Mouse (Mus musculus) left cerebral cortex, postnatal 4 days (tissue): Measurements from ENCODE around the gene Six1. TPM values are rescaled to one million over a fixed set of nuclear protein-coding genes. Genes with fewer than 3 reads are reported as not detected.
"Not testable (repeated sequence)": the region's sequence is repeated elsewhere in the genome, so short reads cannot be mapped to it uniquely, and the experiment has no call there.

Source experiments
- DNase-seq: peaks from one replicate; pipeline ENCODE4 v3.0.0-alpha.2; 2022
- intact Hi-C: fragments of 180-260 bp; cut with DNase I; formaldehyde crosslinking; loops from one replicate; pipeline ENCODE4 v1.15.1; 2025
- total RNA-seq, 2 experiments: library from RNA; stranded (reverse); gene quantifications; 2 replicates each; pipeline ENCODE4 v1.2.3; 2021

Six1 gene
- total RNA-seq = under 1 TPM; 0.66 to 0.87 TPM

- DNase-seq = peak; percentile 52
- intact Hi-C loops = no loop called here
Measured at GRCm38 (mm10) chr12:73053668-73054241, at the start of gene Six1. Gene Six1, minus strand, starts transcription at chr12:73053887.

GRCm38 (mm10) chr12:73098593-73098992, 44.9 kb upstream of the Six1 start:
- DNase-seq = no peak
- intact Hi-C loops = no loop called here

- DNase-seq, intact Hi-C loops: not testable (repeated sequence)
Measured at GRCm38 (mm10) chr12:73096177-73096576, 42.5 kb upstream of the Six1 start.

- intact Hi-C loops = no loop called here
- no peak for DNase-seq
Measured at GRCm38 (mm10) chr12:73094605-73095004, 40.9 kb upstream of the Six1 start.

- DNase-seq = no peak
- intact Hi-C loops = no loop called here
Measured at GRCm38 (mm10) chr12:73094189-73094588, 40.5 kb upstream of the Six1 start.

GRCm38 (mm10) chr12:73090672-73091335, 37.1 kb upstream of the Six1 start:
- DNase-seq = no peak
- intact Hi-C loops = no loop called here

GRCm38 (mm10) chr12:73088911-73089310, 35.2 kb upstream of the Six1 start:
- DNase-seq = no peak
- intact Hi-C loops = no loop called here

- intact Hi-C loops = no loop called here
- DNase-seq = no peak
Measured at GRCm38 (mm10) chr12:73088500-73088899, 34.8 kb upstream of the Six1 start.

GRCm38 (mm10) chr12:73087086-73087485, 33.4 kb upstream of the Six1 start:
- intact Hi-C loops = no loop called here
- no peak for DNase-seq

- intact Hi-C loops = no loop called here
- no peak for DNase-seq
Measured at GRCm38 (mm10) chr12:73085739-73086630, 32.3 kb upstream of the Six1 start.

- intact Hi-C loops = no loop called here
- DNase-seq = no peak
Measured at GRCm38 (mm10) chr12:73083773-73084172, 30.1 kb upstream of the Six1 start.

- DNase-seq, intact Hi-C loops: not testable (repeated sequence)
Measured at GRCm38 (mm10) chr12:73081828-73082227, 28.1 kb upstream of the Six1 start.

- intact Hi-C loops = no loop called here
- DNase-seq = no peak
Measured at GRCm38 (mm10) chr12:73060805-73061410, 7.2 kb upstream of the Six1 start.

- no peak for DNase-seq
- intact Hi-C loops = no loop called here
Measured at GRCm38 (mm10) chr12:73057492-73057891, 3.8 kb upstream of the Six1 start.

GRCm38 (mm10) chr12:73055451-73055850, 1.8 kb upstream of the Six1 start:
- DNase-seq = no peak
- intact Hi-C loops = no loop called here

GRCm38 (mm10) chr12:73054576-73055185, 994 bp upstream of the Six1 start:
- DNase-seq = no peak
- intact Hi-C loops = no loop called here

- DNase-seq = no peak
Measured at GRCm38 (mm10) chr12:73052651-73053591, 766 bp downstream of the Six1 start.

GRCm38 (mm10) chr12:73052036-73052650, 1.5 kb downstream of the Six1 start:
- no peak for DNase-seq
- intact Hi-C loops = no loop called here

More at GRCm38 (mm10) chr12:73052651-73053591, 766 bp downstream of the Six1 start:
- intact Hi-C loops = no loop called here
